9 mouse cellular contexts compared by ENCODE assay signal in the genomic region with DNA sequence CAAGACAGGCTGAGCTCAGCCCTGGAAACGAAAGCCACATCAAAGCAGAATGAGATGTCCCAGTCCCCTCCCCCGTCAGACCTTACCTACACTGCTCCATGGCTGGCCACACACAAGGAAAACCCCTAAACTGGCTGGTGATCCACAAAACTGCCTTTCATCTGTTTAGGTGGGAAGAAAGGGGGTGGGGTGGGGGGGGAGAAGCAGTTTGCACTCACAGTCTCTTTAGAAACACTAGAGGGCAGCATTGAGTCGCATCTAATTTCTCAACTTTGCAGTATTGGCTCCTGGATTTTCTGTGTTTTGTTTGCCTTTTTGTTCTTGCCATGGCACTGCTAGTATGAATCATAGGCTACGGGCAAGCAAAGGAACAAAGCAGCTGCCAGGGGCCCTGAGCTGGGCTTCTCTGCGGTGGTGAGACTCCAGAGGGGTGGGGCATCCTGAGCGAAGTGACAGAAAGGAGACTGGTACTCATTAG.
DNase-seq lines count a peak whose midpoint lies in the region; ATAC-seq and TF ChIP-seq lines count a peak whose summit lies in the region.
"Had no signal": no experiment of that assay in that cellular context is flagged by ENCODE, and none has a peak within 500 bp of the region (broad histone marks: within the 10 kb centered on the region; RNA-seq: fewer than 3 reads in every experiment).

No protein-coding gene starts in this region.

- peaks cover 13% of the 10 kb centered on the region for H3K4me1 ChIP-seq in cortical plate, adult 2 months (ENCODE audit: control insufficient read depth, insufficient read depth, low read length)
- H3K4me1 ChIP-seq in lung, embryonic 16.5 days (replicated peaks; ENCODE audit: control insufficient read depth, insufficient read depth, low read length) = peaks cover 13% of the 10 kb centered on the region
- H3K4me1 ChIP-seq: liver, embryonic 13.5 days had no signal

- 0 out of 2 replicates have a peak overlapping the region, but pooled peaks have one; percentile 2 for H3K9ac ChIP-seq in lung, embryonic 16.5 days (ENCODE audit: low read length)
- H3K9ac ChIP-seq: liver, embryonic 13.5 days had no signal

- peak; percentile 45; the same call in 1 of the 2 replicates for TF ChIP-seq CTCF in cortical plate, adult 2 months (IDR thresholded peaks at IDR 0.05; ENCODE audit: extremely low read depth, insufficient read depth, low read length)

- 8% methylated on average over 6 of the region's 6 CpGs for WGBS in lung, embryonic 16.5 days

- peak; percentile 21 for ATAC-seq in lung, embryonic 16.5 days (ENCODE audit: low read depth)

- H3K36me3 ChIP-seq in lung, embryonic 16.5 days (ENCODE audit: control insufficient read depth, insufficient read depth, low read length) = no peaks in the 10 kb centered on the region
- H3K36me3 ChIP-seq: liver, embryonic 13.5 days had no signal

- H3K27ac ChIP-seq in cortical plate, adult 2 months (ENCODE audit: insufficient read depth, low read length) = peak overlapping the region; percentile 61; the same call in 1 of the 2 replicates
- H3K27ac ChIP-seq in lung, embryonic 16.5 days (ENCODE audit: low read length) = no peak overlapping the region
- H3K27ac ChIP-seq: liver, embryonic 13.5 days had no signal

- no peak overlapping the region for H3K4me3 ChIP-seq in cortical plate, adult 2 months (ENCODE audit: insufficient read depth, low read length)
- H3K4me3 ChIP-seq in lung, embryonic 16.5 days (ENCODE audit: low read length) = no peak overlapping the region
- H3K4me3 ChIP-seq: liver, embryonic 13.5 days had no signal

- H3K27me3 ChIP-seq in lung, embryonic 16.5 days (ENCODE audit: control insufficient read depth, insufficient read depth, low read depth, low read length) = peaks cover 48% of the 10 kb centered on the region

- intact Hi-C loops in heart, postnatal 14 days (cut with DNase I) = loop anchor here (1.0 to 5.0 kb wide), 5 partner anchors 101 to 989 kb away; no protein-coding TSS in a partner anchor

- H3K9me3 ChIP-seq in lung, embryonic 16.5 days (ENCODE audit: control insufficient read depth, low read length) = no peaks in the 10 kb centered on the region
- H3K9me3 ChIP-seq: liver, embryonic 13.5 days had no signal

- 0 out of 2 replicates have a peak overlapping the region, but pooled peaks have one; percentile 10 for H3K4me2 ChIP-seq in lung, embryonic 16.5 days (ENCODE audit: low read depth, low read length)
- H3K4me2 ChIP-seq: liver, embryonic 13.5 days had no signal

- no peak for TF ChIP-seq POLR2A in cortical plate, adult 2 months (IDR thresholded peaks at IDR 0.05; ENCODE audit: extremely low read depth, insufficient read depth, low read length)

- peak; percentile 34 for DNase-seq in adrenal gland, postnatal 10 days
- DNase-seq in adrenal gland, postnatal 25 days = no peak
- peak; percentile 6 for DNase-seq in MEL-GATA-1-ER (ENCODE audit: extremely low read depth, low read depth)
- peak; percentile 28 to 43 for DNase-seq in heart, postnatal 14 days
- DNase-seq in layer of hippocampus, adult 11-12 months (ENCODE audit: low spot score) = peak; percentile 71
- DNase-seq in ovary, postnatal 14 days (ENCODE audit: low spot score) = peak; percentile 25
- DNase-seq: liver, embryonic 13.5 days had no signal
